Mouse (Mus musculus) megakaryocyte, embryonic 14.5 days (primary cell): ENCODE measurements at regions not wholly inside any gene's neighbourhood (a gene's known extent, or its start where the extent isn't known, plus 50 kb on each side); places are given as distances from the start of the nearest gene placed in this dataset.

Source experiments
- FLI1 ChIP-seq: IDR thresholded peaks from 2 replicates; pipeline ENCODE4 v1.6.1; 2012; ENCODE audit warnings: low read length, inconsistent platforms, mixed read lengths
- GATA1 ChIP-seq: IDR thresholded peaks from 3 replicates; pipeline ENCODE4 v1.6.1; 2012; ENCODE audit warnings: mixed read lengths, low read length, inconsistent platforms, borderline replicate concordance

DNA sequence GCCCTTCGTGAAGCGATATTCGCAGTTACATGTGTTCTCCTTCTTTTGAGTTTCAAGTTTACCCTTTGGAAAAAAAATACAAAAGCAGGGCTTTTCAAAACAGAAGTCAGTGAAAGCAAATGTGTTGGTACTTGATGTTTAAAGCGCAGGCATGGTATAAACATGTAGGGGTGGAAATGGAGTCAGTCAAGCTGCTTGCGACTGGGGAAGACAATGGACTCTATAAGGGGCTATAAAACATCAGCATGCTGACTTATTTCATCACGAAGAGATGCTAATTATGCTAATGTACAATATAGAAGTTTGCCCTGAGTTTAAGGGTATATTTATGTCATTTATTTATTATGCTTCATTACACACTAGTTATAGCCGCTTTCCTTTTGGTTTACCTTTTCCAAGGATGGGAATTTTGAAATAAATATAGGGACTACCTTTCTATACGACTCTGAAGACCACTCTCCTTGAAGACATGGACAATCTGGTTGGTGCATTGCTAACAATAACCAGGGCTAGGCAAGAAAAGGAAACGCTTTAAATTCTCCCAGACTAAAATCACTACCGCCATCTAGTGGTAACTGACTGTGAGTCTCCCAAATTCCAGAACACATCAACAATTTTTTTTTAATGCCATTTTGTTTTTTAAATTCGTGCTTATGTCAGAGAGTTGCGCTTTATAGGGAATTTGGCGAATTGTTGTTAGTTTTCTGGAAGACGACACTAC, 71.9 kb upstream of the G2e3 start:
- TF ChIP-seq GATA1 (no peak), FLI1 (no peak)
